Comparison of ENCODE assay signal across 10 mouse cellular contexts in genomic region chr4:137479757-137480156, GRCm38 (mm10). TPM values are rescaled to one million over a fixed set of nuclear protein-coding genes. Genes with fewer than 3 reads are reported as not detected.
DNase-seq lines count a peak whose midpoint lies in the region; ATAC-seq lines count a peak whose summit lies in the region.
"Had no signal": no experiment of that assay in that cellular context is flagged by ENCODE, and none has a peak within 500 bp of the region (broad histone marks: within the 10 kb centered on the region; RNA-seq: fewer than 3 reads in every experiment).

No protein-coding gene starts in this region.

- H3K9ac ChIP-seq in kidney, embryonic 16.5 days (replicated peaks; ENCODE audit: low read length) = peak overlapping the region; percentile 45; the same call in 1 of the 2 replicates
- H3K9ac ChIP-seq in stomach, embryonic 14.5 days (replicated peaks; ENCODE audit: low read depth, low read length) = no peak overlapping the region
- H3K9ac ChIP-seq: liver, embryonic 14.5 days had no signal

- peak; percentile 21; the same call in 1 of the 2 replicates for ATAC-seq in kidney, embryonic 16.5 days (ENCODE audit: low FRiP score, low TSS enrichment)
- peak; percentile 17; the same call in 1 of the 2 replicates for ATAC-seq in stomach, embryonic 14.5 days (ENCODE audit: insufficient number of reproducible peaks, insufficient read depth, low FRiP score, low read depth)

- peak overlapping the region; percentile 41 for H3K4me2 ChIP-seq in kidney, embryonic 16.5 days (replicated peaks; ENCODE audit: low read depth, low read length)
- no peak overlapping the region; the same call in 1 of the 2 replicates for H3K4me2 ChIP-seq in stomach, embryonic 14.5 days (replicated peaks; ENCODE audit: low read depth, low read length)

- DNase-seq in embryo, embryonic 11 days = peak; percentile 76
- no peak for DNase-seq in embryo, embryonic 9.5 days (ENCODE audit: extremely low spot score)
- DNase-seq in lung, postnatal 10 days = peak; percentile 35
- no peak for DNase-seq in lung, postnatal 14 days
- DNase-seq in thymus, postnatal 36 days = no peak
- DNase-seq in urinary bladder, postnatal 10 days (ENCODE audit: low spot score) = no peak
- DNase-seq: thymus, postnatal 25 days had no signal

- H3K27me3 ChIP-seq in kidney, embryonic 16.5 days (ENCODE audit: insufficient read depth, low read length) = no peaks in the 10 kb centered on the region
- no peaks in the 10 kb centered on the region for H3K27me3 ChIP-seq in stomach, embryonic 14.5 days (ENCODE audit: control insufficient read depth, insufficient read depth, low read length)

- H3K9me3 ChIP-seq in kidney, embryonic 16.5 days (ENCODE audit: low read length) = no peaks in the 10 kb centered on the region
- H3K9me3 ChIP-seq in stomach, embryonic 14.5 days (ENCODE audit: control insufficient read depth, low read depth, low read length) = no peaks in the 10 kb centered on the region

- H3K4me1 ChIP-seq in kidney, embryonic 16.5 days (ENCODE audit: insufficient read depth, low read length) = peaks cover 94% of the 10 kb centered on the region
- H3K4me1 ChIP-seq in stomach, embryonic 14.5 days (ENCODE audit: control insufficient read depth, insufficient read depth, low read length) = peaks cover 82% of the 10 kb centered on the region

- H3K4me3 ChIP-seq in kidney, embryonic 16.5 days (ENCODE audit: low read length) = no peak overlapping the region
- H3K4me3 ChIP-seq in stomach, embryonic 14.5 days (ENCODE audit: low read depth, low read length) = no peak overlapping the region

- WGBS in kidney, embryonic 16.5 days = 8% methylated on average over 6 of the region's 6 CpGs
- WGBS in stomach, embryonic 14.5 days = 11% methylated on average over 6 of the region's 6 CpGs

- no peaks in the 10 kb centered on the region for H3K36me3 ChIP-seq in kidney, embryonic 16.5 days (ENCODE audit: insufficient read depth, low read length)
- H3K36me3 ChIP-seq in stomach, embryonic 14.5 days (ENCODE audit: control insufficient read depth, insufficient read depth, low read length) = no peaks in the 10 kb centered on the region

- H3K27ac ChIP-seq in kidney, embryonic 16.5 days (ENCODE audit: low read length) = peak overlapping the region; percentile 98
- peak overlapping the region; percentile 77 for H3K27ac ChIP-seq in stomach, embryonic 14.5 days (ENCODE audit: low read length)
- H3K27ac ChIP-seq: liver, embryonic 14.5 days had no signal

RNA-seq across cellular contexts. Expression of gene Hspg2, which starts 11.2 kb away (rescaled TPM):
- polyA plus RNA-seq in kidney, embryonic 16.5 days (2015; fragmentation: Nextera tagmentation; extraction: Ambion mirVana) = 39.6 and 41.7 TPM in 2 replicates
- 42.6 and 44.1 TPM in 2 replicates for polyA plus RNA-seq in stomach, embryonic 14.5 days (2014; fragmentation: Nextera tagmentation; extraction: Ambion mirVana)

RNA-seq across cellular contexts. Expression of gene 1700013G24Rik, which starts 26.7 kb away (rescaled TPM):
- polyA plus RNA-seq in kidney, embryonic 16.5 days (2015; fragmentation: Nextera tagmentation; extraction: Ambion mirVana) = not detected in 2 replicates
- not detected in 2 replicates for polyA plus RNA-seq in stomach, embryonic 14.5 days (2014; fragmentation: Nextera tagmentation; extraction: Ambion mirVana)
- polyA plus RNA-seq: liver, embryonic 14.5 days had no signal

RNA-seq across cellular contexts. Expression of gene Cela3b, which starts 49.4 kb away (rescaled TPM):
- not detected in 2 replicates for polyA plus RNA-seq in kidney, embryonic 16.5 days (2015; fragmentation: Nextera tagmentation; extraction: Ambion mirVana)
- 1.0 TPM in 1 of 2 replicates, not detected in the other for polyA plus RNA-seq in stomach, embryonic 14.5 days (2014; fragmentation: Nextera tagmentation; extraction: Ambion mirVana)

Comparison
In these comparisons a context has a peak if more than half of its experiments do, and no peak if none do; other contexts are left out.
1. DNase-seq: peak in embryo, embryonic 11 days (single experiment) and lung, postnatal 10 days (single experiment); none in embryo, embryonic 9.5 days (single experiment), lung, postnatal 14 days (single experiment), thymus, postnatal 36 days (0 of 2) and urinary bladder, postnatal 10 days (single experiment).